Mouse (Mus musculus) heart, postnatal 25 days (tissue): ENCODE results near the gene Pbx1. TPM values are rescaled to one million over a fixed set of nuclear protein-coding genes. Genes with fewer than 3 reads are reported as not detected.

Experiments
- DNase-seq: peaks from one replicate; pipeline ENCODE4 v3.0.0; 2022; ENCODE audit warnings: low spot score
- intact Hi-C: fragments of 180-260 bp; cut with DNase I; formaldehyde crosslinking; loops from one replicate; pipeline ENCODE4 v1.15.1; 2025
- total RNA-seq, 2 experiments: library from RNA; stranded (reverse); gene quantifications; 2 replicates each; pipeline ENCODE4 v1.2.3; 2021

Gene Pbx1
- total RNA-seq, 2 experiments from 2014 or later: 51.3 to 55.2 TPM

- intact Hi-C loops: no loop called here
- no peak for DNase-seq
Measured at GRCm38 (mm10) chr1:168164945-168165344, 267.1 kb downstream of the Pbx1 start.

- intact Hi-C loops: no loop called here
- no peak for DNase-seq
Measured at GRCm38 (mm10) chr1:168163521-168164233, 268.4 kb downstream of the Pbx1 start.

- intact Hi-C loops: no loop called here
- no peak for DNase-seq
Measured at GRCm38 (mm10) chr1:168139138-168139682, 292.9 kb downstream of the Pbx1 start.

- no peak for DNase-seq
- intact Hi-C loops: no loop called here
Measured at GRCm38 (mm10) chr1:168138669-168139068, 293.4 kb downstream of the Pbx1 start.

- DNase-seq: no peak
- intact Hi-C loops: no loop called here
Measured at GRCm38 (mm10) chr1:168137890-168138289, 294.2 kb downstream of the Pbx1 start.

GRCm38 (mm10) chr1:168135545-168135944, 296.5 kb downstream of the Pbx1 start:
- intact Hi-C loops: no loop called here
- DNase-seq: no peak

- intact Hi-C loops: no loop called here
- DNase-seq: no peak
Measured at GRCm38 (mm10) chr1:168133696-168134095, 298.4 kb downstream of the Pbx1 start.

GRCm38 (mm10) chr1:168128004-168128403, 304.1 kb downstream of the Pbx1 start:
- intact Hi-C loops: no loop called here
- no peak for DNase-seq

- no peak for DNase-seq
- intact Hi-C loops: no loop called here
Measured at GRCm38 (mm10) chr1:168124643-168125490, 307.2 kb downstream of the Pbx1 start.

- DNase-seq: no peak
- intact Hi-C loops: no loop called here
Measured at GRCm38 (mm10) chr1:168118077-168118476, 314.0 kb downstream of the Pbx1 start.

GRCm38 (mm10) chr1:168117367-168117766, 314.7 kb downstream of the Pbx1 start:
- DNase-seq: no peak
- intact Hi-C loops: no loop called here

- no peak for DNase-seq
- intact Hi-C loops: no loop called here
Measured at GRCm38 (mm10) chr1:168109797-168110196, 322.3 kb downstream of the Pbx1 start.

GRCm38 (mm10) chr1:168103821-168104220, 328.2 kb downstream of the Pbx1 start:
- intact Hi-C loops: no loop called here

GRCm38 (mm10) chr1:168101514-168101913, 330.6 kb downstream of the Pbx1 start:
- no peak for DNase-seq
- intact Hi-C loops: no loop called here

More at GRCm38 (mm10) chr1:168103821-168104220, 328.2 kb downstream of the Pbx1 start:
- no peak for DNase-seq

- DNase-seq: no peak
- intact Hi-C loops: loop anchor here (10.0 kb wide), 1 partner anchor 116 kb away; no protein-coding TSS in a partner anchor
Measured at GRCm38 (mm10) chr1:168098806-168099205, 333.3 kb downstream of the Pbx1 start.

- intact Hi-C loops: loop anchor here (5.0 to 10.0 kb wide), 3 partner anchors 120 to 1253 kb away; no protein-coding TSS in a partner anchor
- no peak for DNase-seq
Measured at GRCm38 (mm10) chr1:168094671-168095070, 337.4 kb downstream of the Pbx1 start.

- intact Hi-C loops: loop anchor here (5.0 to 10.0 kb wide), 3 partner anchors 122 to 1254 kb away; no protein-coding TSS in a partner anchor
- DNase-seq: no peak
Measured at GRCm38 (mm10) chr1:168093044-168093443, 339.0 kb downstream of the Pbx1 start.

GRCm38 (mm10) chr1:168091627-168092026, 340.4 kb downstream of the Pbx1 start:
- DNase-seq: no peak
- intact Hi-C loops: loop anchor here (5.0 to 10.0 kb wide), 3 partner anchors 123 to 1256 kb away; no protein-coding TSS in a partner anchor

- no peak for DNase-seq
- intact Hi-C loops: no loop called here
Measured at GRCm38 (mm10) chr1:168088680-168089079, 343.4 kb downstream of the Pbx1 start.

GRCm38 (mm10) chr1:168079394-168079767, 352.7 kb downstream of the Pbx1 start:
- intact Hi-C loops: no loop called here
- DNase-seq: no peak
